Mouse (Mus musculus) left cerebral cortex, adult 11 months (tissue): ENCODE data around the gene Dusp16.
A peak's percentile ranks its signal among the peaks of the same experiment; 100 is the strongest.

ENCODE experiments used
- DNase-seq: peaks from one replicate; pipeline ENCODE4 v3.0.0; 2022; ENCODE audit warnings: low spot score

The Dusp16 gene

DNA sequence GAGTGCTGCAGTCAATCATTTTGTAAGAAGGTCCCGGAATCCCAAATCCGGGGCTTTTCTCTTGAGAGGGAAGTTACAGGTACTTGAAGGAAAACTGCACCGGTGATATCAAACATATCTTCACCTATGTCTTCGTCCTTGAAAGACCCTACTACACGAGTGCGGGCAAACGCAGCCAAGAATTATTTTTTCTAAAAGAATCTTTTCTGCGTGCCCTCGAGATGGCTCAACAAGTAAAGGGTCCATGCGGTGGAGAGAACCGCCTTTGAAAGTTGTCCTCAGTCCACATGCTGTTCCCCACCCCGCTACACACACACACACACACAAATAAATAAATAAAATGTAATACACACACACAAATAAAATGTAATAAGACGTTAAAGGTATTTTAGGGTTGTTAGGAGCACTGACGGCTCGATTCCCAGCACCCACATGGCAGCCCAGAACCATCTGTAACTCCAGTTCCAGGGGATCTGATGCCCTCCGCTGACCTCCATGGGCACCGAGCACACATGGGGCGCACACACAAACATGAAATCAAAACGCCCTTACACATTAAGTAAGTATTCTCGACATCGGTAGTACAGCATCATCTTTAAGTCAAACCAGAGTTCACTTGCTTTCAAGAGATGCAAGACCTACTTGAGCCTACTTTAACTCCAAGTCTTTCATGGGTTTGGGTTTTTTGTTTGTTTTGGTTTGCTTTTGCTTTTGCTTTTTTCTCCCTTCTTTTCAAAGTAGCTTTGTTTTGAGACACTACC is 801 bp upstream of the Dusp16 start:
- DNase-seq: no peak

DNA sequence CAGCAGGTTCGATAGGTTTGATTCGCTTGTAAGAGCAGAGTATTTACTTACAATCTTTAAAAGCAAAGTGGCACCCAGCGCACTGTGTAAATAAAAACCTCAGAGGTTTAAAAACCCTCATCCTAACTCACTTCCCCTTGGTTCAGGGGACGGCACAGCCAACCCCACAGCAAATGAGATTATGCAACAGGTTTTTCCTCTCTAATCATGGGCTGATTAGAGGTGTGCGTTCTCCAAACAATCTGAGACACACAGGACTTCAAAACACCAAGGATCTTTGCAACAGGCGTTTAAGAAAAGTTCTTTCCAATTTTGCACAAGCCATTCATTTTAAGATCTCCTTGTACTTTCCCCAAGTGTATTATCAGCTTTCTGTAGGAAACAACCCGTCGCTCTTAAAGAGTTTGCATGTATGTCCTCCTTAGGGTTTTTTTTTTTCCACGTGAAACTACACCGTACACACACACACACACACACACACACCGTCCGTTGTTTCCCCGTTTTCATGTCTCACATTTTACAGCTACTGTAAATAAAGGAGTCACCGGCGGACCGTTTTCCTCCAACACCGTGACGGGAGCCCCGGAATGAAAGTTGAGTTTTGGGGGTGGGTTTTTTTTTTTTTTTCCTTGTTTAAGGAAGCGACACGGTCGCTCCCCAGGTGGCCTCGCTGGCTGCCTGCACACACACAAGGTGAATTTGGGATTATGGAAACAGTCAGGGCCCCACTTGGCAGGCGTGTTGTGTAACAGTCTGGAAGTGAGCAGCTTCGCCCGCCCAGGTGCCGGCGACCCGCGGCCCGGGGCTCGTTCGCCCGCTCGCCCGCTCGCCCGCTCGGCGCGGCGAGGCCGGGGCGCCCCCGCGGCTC is 940 bp downstream of the Dusp16 start:
- no peak for DNase-seq

DNA sequence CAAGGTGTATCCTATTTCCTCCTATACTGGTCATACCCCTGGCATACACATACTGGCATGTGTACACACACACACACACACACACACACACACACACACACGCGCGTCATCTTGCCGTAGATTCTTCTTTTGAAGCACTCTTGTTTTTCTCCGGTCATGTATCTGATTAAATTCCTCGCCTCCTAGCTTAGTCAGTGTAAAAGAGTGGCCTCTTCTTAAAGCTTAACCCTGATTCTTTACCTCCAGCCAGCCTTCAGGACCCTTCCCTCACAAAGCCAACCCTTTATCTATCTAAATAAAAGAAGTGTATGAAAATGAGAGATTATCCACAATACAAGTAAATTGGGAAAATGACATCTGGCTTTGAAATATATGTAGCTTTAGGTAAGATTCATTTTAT is 3.3 kb downstream of the Dusp16 start:
- no peak for DNase-seq

DNA sequence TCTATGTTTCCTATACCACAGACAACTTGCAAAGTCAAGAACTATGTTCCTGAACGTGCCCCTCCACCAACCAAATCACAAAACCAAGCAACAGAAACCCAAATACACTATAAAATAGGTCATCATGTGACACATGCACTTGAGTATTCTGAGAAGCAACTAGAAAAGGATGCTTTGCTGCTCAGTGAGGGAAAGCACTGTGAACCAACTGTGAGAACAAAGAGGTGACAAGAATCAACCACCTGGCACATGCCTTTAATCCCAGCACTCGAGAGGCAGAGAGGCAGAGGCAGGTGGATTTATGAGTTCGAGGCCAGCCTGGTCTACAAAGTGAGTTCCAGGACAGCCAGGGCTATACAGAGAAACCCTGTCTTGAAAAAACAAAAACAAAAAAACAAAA is 6.0 kb downstream of the Dusp16 start:
- DNase-seq: no peak

DNA sequence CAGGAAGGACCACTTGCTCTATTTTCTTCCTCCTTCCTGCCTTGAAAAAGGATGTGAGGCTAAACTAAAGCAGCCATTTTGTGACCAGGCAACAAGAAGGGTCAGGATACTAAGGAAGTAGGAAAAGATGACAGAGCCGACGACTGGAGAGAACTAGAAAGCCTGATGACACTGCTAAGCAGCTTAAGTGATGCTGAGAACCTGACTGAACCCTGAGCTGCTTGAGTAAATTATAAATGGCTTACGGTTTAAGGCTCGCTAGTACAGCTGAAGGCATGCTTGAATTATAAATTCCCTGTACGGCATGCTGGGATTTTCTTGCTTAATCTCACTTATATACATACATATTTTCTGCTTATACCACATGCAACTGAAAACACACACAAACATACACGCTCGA is 9.5 kb downstream of the Dusp16 start:
- DNase-seq: no peak

DNA sequence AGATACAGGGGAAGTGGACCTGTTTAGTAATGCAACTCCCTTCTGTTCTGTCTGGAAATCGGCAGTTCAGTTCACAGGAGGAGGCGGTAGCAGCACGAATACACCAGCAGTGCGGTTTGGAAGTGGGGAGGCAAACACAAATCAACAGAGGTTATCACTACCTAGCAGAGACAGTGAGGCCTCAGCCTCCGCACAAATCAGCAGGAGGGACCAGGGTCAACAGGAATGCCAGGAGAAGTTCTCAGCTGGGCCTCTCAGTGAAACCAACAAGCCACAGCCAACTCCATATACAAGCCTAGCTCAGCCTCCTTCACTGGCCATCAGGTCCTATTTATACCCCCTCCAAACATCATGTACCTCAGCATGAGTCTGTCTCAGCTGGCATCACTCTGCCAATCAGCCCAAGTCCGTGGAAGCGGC is 10.9 kb downstream of the Dusp16 start:
- no peak for DNase-seq

DNA sequence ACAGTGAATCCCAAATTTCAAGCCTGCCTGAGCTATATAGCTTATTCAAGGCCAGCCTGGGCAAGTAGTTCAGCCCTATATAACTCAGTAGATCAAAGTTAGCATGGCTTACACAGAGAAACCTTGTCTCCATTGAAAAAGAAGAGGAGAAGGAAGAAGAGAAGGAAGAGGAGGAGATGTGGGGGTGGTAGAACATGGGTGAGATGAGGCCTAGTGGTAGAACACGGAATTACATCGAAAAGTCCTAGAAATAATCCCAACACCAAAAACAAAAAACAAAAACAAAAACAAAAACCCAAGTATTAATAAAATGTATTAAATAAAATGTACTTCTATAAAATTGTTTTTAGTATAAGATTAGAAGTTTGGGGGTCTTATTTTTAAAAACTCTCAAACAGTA is 12.4 kb downstream of the Dusp16 start:
- no peak for DNase-seq

DNA sequence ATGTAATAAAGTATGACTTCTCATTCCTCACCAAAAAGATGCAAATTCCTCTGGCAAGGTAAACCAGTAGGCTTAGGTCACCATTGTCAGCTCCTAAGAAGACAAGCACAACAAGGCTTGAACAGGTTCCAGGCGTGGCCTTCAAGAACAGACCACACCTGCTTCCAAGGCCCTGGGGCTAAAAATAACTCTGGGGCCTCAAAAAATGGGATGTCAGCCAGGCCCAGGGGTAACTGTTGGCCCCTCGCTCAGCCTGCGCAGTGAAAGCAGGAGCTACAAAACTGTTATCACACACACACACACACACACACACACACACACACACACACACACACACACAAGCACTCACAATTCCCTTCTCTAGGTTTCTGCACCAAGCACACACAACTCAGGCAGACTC is 18.5 kb downstream of the Dusp16 start:
- DNase-seq: no peak

DNA sequence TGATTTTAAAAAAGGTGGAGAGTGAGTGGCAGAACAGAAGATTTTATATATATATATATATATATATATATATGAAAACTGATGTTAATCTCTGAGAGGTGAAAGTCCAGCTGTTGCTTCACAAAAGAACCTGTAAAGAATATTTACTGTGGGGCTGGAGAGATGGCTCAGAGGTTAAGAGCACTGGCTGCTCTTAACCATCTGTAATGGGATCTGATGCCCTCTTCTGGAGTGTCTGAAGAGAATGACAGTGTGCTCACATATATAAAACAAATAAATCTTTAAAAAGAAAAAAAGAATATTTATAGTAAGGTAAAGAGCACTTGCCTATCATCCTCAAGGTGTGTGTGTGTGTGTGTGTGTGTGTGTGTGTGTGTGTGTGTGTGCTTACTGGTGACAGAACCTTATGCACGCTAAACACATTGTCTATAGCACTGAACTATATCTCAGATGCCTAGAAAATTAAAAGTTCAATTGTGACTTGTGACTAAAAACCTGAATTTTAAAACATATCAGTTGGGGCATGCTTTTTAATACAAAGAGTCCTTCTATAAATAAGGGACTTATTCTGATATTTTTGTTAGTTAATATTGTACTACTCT is 19.0 kb downstream of the Dusp16 start:
- DNase-seq: no peak

DNA sequence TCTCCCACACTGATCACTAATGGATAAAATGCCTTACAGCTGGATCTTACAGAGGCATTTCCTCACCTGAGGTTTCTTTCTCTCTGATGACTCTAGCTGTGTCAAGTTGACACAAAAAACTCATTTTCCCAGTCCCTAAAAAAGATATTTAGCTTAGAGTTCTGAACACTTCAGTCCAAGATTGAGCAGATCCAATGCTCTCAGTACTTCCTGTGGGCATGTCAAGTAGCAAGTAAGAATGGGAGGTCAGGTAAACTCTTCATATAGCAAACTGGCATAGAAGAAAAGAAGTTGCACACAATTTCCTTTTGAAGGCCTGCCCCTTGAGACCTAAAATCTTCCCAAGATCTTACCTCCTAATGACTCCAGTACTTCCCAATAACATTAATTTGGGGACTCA is 22.1 kb downstream of the Dusp16 start:
- DNase-seq: no peak

DNA sequence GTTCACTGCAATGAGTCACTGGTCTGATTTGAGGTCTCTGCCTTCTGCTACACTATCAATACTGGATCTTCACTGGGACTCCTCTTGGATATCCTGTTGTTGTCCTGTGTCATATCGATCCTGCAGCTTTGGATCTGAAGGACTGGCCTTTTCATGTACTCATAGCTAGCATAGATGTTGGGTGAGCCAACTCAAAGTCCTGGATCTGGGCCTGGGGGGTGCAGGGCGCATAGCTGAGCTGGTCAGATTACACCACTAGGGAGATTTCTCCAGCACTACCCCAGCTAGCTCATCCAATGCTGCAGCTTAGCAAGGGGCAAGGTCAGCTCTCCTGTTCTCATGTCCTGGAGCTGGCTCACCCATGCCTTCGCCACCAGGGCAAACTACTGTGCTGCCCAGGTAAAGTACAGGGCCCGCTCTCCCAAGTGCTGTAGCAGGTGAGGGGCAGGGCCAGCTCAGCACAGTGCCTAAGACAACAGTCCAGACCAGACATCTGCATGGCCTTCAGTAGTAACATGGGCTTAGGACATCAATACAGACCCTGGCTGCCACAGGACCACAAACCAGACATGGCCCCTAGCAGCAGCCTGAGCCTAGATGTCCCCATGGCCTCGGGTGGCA is 27.9 kb downstream of the Dusp16 start:
- DNase-seq: no peak

DNA sequence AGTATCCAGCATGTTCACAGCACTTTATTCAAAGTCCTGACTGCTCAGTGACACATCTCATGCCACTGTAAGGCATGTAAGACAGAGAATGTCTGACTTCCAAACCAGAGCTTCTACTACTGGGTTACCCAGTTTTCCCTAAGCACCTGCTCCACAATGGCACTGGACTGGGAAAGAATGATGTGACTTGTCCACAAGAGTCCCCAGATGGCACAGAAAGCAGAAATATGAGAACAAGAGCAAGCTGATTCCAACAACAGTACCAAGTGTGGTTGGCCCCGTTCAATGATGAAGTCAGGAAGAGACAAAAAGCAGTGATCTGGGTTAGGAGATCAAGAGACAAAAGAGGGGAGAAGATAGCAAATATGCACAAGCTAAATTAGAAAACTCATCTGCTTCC is 29.0 kb downstream of the Dusp16 start:
- no peak for DNase-seq

DNA sequence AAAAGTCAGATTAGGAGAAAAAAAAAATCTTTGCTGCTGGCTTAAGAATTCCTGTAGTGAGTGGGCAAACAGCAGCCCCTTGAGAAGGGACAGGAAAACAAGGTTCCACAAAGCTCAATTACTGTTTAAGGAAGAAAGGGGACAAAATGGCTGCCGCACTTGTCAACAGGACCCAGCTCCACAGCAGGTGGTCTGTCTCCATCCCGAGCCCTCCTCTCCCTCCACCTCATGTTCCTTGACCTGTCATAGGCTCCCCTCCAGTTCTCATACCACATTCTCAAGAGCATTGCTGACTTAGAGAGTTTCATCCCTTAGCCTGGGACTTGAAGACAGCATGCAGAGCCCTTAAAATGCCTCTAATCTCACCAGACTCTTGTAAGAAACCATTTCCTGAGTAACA is 30.6 kb downstream of the Dusp16 start:
- no peak for DNase-seq

DNA sequence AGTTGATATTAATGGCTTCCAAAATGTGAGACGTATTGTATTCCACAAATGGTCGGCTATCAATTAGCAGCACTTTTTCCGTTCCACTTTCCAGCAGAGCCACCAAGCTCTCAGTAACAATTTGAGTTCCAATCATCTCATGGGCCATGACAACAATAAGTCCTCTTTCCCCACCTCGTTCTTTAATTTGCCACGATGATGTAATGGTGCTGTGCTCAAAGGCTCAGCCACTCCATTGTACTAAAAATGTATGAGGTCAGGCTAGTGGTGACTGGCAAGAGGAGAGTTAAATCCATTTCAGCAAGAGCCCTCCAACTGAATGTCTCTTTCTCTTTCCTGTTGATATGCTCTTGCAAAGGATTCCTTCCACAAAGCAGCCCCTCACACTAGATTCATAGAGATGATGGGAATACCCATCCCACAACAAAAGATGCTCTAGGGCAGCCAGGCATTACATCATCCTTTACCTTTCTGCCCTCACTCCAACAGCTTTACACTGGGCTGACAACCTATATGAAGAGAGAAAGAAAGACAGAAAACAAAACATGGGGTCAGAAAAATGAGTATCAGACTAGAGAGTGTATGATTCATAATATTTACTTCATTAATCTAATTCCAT is 31.4 kb downstream of the Dusp16 start:
- DNase-seq: peak; percentile 13

DNA sequence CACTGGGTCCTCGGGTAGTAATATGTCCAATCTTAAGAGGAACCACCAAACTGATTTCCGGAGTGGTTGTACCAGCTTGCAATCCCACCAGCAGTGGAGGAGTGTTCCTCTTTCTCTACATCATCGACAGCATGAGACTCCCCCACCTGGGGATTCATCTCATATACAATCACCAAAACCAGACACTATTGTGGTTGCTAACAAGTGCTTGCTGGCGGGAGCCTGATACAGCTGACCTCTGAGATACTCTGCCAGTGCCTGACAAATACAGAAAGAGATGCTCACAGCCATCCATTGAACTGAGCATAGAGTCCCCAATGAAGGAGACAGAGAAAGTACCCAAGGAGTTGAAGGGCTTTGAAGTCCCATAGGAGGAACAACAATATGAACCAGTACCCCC is 36.4 kb downstream of the Dusp16 start:
- no peak for DNase-seq

DNA sequence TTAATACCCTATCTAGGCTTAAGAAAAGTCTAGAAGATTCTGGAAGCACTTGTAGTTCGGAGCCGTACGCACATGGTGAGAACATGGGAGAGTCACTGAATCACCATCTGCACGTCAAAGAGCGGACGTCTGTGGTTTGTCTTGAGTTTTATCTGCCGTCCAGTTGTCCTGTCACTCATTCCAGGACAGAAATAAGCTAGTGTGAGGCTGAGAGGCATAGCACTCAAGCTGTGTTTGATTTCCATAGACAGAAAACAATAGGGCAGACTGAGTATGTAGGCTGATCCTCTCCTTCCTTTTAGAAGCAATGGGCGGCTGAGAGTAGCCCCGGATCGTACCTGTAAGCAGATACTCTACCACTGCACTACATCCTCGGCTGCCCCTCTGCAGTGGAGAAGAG is 38.6 kb downstream of the Dusp16 start:
- no peak for DNase-seq

DNA sequence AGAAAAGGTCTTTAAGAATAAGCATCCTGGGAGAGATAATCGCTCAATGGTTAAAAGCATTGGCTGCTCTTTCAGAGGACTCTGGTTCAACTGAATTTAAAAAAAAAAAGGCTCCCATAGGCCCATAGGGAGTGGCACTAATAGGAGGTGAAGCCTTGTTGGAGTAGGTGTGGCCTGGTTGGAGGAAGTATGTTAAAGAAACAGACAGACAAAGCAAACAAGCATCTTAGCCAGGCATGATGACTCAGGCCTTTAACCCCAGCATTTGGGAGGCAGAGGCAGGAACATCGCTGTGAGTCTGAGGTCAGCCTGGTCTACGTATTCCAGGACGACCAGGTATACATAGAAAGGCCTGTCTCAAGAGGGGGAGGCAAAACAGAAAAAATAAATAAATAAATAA is 39.0 kb downstream of the Dusp16 start:
- no peak for DNase-seq

DNA sequence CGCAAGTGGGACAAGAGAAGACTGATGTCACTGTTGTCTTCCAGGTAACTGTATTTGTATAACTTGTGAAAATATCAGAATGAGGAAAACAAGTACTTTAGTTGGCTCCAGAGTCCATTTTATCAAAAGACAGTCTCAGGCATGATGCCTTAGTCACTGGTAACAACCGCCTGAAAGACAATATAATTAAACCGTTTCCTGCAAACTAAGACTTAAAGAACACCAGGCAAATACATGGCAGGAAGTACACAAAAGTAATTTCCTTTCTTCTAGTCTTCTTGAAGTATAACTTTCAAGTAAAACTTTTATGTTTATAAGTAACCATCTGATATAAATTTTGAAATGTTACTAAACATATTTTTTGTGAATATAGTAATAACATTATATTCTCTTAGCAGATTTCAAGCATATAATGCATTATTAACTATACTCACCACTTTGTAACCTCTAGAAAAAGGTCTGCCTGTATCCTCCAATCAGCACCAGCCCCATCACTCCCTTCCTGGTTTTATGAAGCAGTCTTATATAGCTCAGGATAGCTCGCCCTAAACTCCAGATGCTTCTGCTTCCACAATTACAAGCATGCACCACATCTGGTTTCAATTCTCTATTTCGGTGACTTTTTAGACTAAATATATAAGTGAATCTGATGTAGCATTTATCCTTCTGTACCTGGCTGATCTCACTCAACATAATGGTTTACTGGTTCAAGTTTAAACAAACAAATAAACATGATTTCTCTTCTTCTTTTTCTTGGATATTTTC is 40.4 kb downstream of the Dusp16 start:
- no peak for DNase-seq

DNA sequence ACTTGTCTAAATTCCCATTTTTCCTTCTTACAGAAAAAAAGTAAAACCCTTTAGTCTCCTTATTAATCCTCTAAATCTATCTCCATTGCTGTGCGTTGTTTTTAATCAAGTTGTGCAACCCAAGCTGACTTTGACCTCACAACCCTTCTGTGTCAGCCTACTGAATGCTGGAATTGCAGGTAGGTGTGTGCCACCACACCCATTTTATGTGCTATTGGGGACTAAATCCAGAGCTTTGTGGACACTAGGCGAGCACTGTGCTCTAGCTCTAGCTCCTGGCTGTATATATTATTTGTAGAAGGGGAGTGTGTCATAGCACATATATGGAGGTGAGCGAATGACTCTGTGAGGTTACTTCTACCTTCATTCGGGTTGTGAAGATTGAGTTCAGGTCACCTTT is 41.3 kb downstream of the Dusp16 start:
- DNase-seq: no peak

DNA sequence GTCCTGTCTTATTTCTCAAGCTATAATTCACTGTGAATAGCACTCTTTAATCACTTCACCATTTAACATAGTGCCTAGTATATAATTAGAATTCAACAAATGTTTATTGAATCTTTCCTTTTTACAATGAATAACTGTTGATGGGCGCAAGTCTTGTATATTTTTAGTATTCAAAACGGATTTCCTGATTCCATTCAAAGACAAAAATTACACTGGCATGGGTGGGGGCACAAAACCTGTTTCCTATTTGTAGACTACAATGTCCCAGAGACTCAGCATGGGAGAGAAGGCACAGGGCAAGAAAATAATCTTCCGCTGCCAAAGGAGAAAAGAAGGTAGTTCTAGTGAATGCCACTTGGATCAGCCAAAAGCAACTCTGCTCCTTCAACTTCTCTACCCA is 44.3 kb downstream of the Dusp16 start:
- DNase-seq: no peak

DNA sequence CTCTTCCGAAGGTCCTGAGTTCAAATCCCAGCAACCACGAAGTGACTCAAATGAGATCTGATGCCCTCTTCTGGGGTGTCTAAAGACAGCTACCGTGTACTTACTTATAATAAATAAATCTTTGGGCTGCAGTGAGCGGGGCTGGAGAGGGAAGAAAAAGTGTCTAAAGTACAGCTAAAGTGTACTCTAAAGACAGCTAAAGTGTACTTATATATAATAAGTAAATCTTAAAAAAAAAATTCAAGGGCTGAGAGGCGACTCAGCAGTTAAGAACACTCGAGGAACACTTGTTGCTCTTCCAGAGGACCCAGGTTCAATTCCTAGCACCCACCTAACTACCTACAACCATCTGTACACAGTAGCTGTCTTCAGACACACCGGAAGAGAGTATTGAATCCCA is 46.5 kb downstream of the Dusp16 start:
- no peak for DNase-seq

DNA sequence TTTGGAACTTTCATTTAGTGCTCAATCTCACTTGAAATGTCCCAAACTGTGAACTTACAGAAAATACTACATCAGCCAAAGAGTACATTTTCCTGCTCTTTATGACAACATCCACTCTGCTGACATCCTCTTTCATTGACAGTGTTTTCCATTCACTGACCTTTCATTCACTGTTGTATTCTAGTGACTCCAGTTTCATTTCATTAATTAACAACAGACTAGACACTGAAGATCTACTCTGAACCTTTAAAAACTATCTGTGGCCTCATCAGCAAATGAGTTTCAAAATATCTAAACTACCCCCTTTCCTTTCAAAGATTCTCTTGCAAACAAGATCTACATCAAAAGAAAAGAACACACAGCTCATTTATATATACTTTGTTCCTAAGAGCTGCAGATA is 48.9 kb downstream of the Dusp16 start:
- no peak for DNase-seq
